Mouse (Mus musculus) liver, embryonic 14.5 days (tissue): ENCODE measurements around the gene Jade2.

Experiments used
- CTCF ChIP-seq: IDR thresholded peaks from 2 replicates; pipeline ENCODE4 v1.5.1; 2016; ENCODE audit warnings: antibody characterized with exemption, low read depth, control low read depth
- EP300 ChIP-seq: IDR thresholded peaks from 2 replicates; pipeline ENCODE4 v1.6.1; 2016; ENCODE audit warnings: antibody characterized with exemption, low read depth

GRCm38 (mm10) chr11:51904224-51904623 lies 46.8 kb upstream of the Jade2 start:
- TF ChIP-seq EP300 = no peak
- TF ChIP-seq CTCF = no peak
